Comparison of ENCODE assay signal across 24 mouse cellular contexts in the genomic region with DNA sequence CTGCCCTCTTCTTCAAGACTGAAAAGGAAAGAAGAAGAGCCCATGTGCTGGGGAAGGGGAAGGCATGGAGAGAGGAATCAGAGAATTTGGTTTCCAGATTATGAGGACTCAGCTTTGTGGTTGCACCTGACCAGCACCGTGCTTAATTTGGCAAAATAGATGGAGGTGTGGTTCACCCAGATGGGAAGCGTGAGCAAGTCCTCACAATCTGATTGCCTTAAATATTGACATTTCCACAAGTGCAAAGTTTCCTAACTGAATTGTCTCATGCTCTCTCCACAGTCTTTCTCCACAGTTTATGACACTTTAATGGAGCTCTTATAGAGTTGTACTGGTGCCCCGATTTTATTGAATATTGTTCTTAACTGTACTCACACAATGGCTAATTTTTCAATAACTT. TPM values are rescaled to one million over a fixed set of nuclear protein-coding genes. Genes with fewer than 3 reads are reported as not detected.
"Had no signal": no experiment of that assay in that cellular context is flagged by ENCODE, and none has a peak within 500 bp of the region (broad histone marks: within the 10 kb centered on the region; RNA-seq: fewer than 3 reads in every experiment).

No protein-coding gene starts in this region.

- H3K4me2 ChIP-seq: neural tube, embryonic 12.5 days; neural tube, embryonic 13.5 days; stomach, embryonic 15.5 days had no signal

- H3K4me3 ChIP-seq: neural tube, embryonic 12.5 days; neural tube, embryonic 13.5 days; stomach, embryonic 15.5 days had no signal

- H3K9me3 ChIP-seq: neural tube, embryonic 12.5 days; neural tube, embryonic 13.5 days; stomach, embryonic 15.5 days had no signal

- H3K4me1 ChIP-seq: neural tube, embryonic 12.5 days; neural tube, embryonic 13.5 days; stomach, embryonic 15.5 days had no signal

- H3K27me3 ChIP-seq: neural tube, embryonic 12.5 days; neural tube, embryonic 13.5 days; stomach, embryonic 15.5 days had no signal

- H3K36me3 ChIP-seq: neural tube, embryonic 12.5 days; neural tube, embryonic 13.5 days; stomach, embryonic 15.5 days had no signal

- H3K9ac ChIP-seq: neural tube, embryonic 12.5 days; neural tube, embryonic 13.5 days; stomach, embryonic 15.5 days had no signal

- H3K27ac ChIP-seq: neural tube, embryonic 12.5 days; neural tube, embryonic 13.5 days; stomach, embryonic 15.5 days; stomach, postnatal 0 days had no signal

- DNase-seq: retina, postnatal 1 day; right cerebral cortex, adult 18-20 months; right cerebral cortex, postnatal 14 days; right cerebral cortex, postnatal 25 days; right cerebral cortex, postnatal 4 days; spleen, adult 18-20 months; thymus, adult 18-20 months; thymus, adult 2 months; thymus, postnatal 14 days; thymus, postnatal 25 days; thymus, postnatal 36 days; thymus, postnatal 4 days had no signal

RNA-seq across cellular contexts. Expression of a gene that starts 12.2 kb away (rescaled TPM):
- polyA plus RNA-seq: neural tube, embryonic 11.5 days; neural tube, embryonic 12.5 days; neural tube, embryonic 13.5 days; neural tube, embryonic 14.5 days; spleen, adult 2 months; stomach, embryonic 14.5 days; stomach, embryonic 15.5 days; stomach, embryonic 16.5 days; stomach, postnatal 0 days; testis, adult 2 months; thymus, adult 2 months; urinary bladder, adult 2 months had no signal

RNA-seq across cellular contexts. Expression of a gene that starts 27.6 kb away (rescaled TPM):
- polyA plus RNA-seq: neural tube, embryonic 11.5 days; neural tube, embryonic 12.5 days; neural tube, embryonic 13.5 days; neural tube, embryonic 14.5 days; spleen, adult 2 months; stomach, embryonic 14.5 days; stomach, embryonic 15.5 days; stomach, embryonic 16.5 days; stomach, postnatal 0 days; testis, adult 2 months; thymus, adult 2 months; thymus, postnatal 0 days; urinary bladder, adult 2 months had no signal

RNA-seq across cellular contexts. Expression of a gene that starts 37.3 kb away (rescaled TPM):
- polyA plus RNA-seq: neural tube, embryonic 11.5 days; neural tube, embryonic 12.5 days; neural tube, embryonic 13.5 days; neural tube, embryonic 14.5 days; spleen, adult 2 months; stomach, embryonic 14.5 days; stomach, embryonic 15.5 days; stomach, embryonic 16.5 days; stomach, postnatal 0 days; thymus, adult 2 months; thymus, postnatal 0 days; urinary bladder, adult 2 months had no signal

RNA-seq across cellular contexts. Expression of a gene that starts 49.9 kb away (rescaled TPM):
- polyA plus RNA-seq: neural tube, embryonic 11.5 days; neural tube, embryonic 12.5 days; neural tube, embryonic 13.5 days; neural tube, embryonic 14.5 days; spleen, adult 2 months; stomach, embryonic 14.5 days; stomach, embryonic 15.5 days; stomach, embryonic 16.5 days; stomach, postnatal 0 days; testis, adult 2 months; thymus, adult 2 months; thymus, postnatal 0 days; urinary bladder, adult 2 months had no signal
